Mouse (Mus musculus): ENCODE measurements around the gene Med27.

Med27 gene

GRCm38 (mm10) chr2:29558561-29558960 lies 211.9 kb downstream of the Med27 start:
- no peak for DNase-seq (ENCODE audit: extremely low read depth, low read depth, low spot score)

GRCm38 (mm10) chr2:29559955-29560354 lies 213.3 kb downstream of the Med27 start:
- no peak for DNase-seq (ENCODE audit: extremely low read depth, low read depth, low spot score)

GRCm38 (mm10) chr2:29561468-29561867 lies 214.8 kb downstream of the Med27 start:
- DNase-seq (ENCODE audit: extremely low read depth, low read depth, low spot score), result no peak

- no peak for DNase-seq (ENCODE audit: extremely low read depth, low read depth, low spot score)
Observed at GRCm38 (mm10) chr2:29563986-29564385, 217.4 kb downstream of the Med27 start.

GRCm38 (mm10) chr2:29565570-29566433 lies 219.2 kb downstream of the Med27 start:
- DNase-seq (ENCODE audit: extremely low read depth, low read depth, low spot score), result no peak

- no peak for DNase-seq (ENCODE audit: extremely low read depth, low read depth, low spot score)
Observed at GRCm38 (mm10) chr2:29571921-29572700, 225.5 kb downstream of the Med27 start.

GRCm38 (mm10) chr2:29572811-29573427 lies 226.3 kb downstream of the Med27 start:
- no peak for DNase-seq (ENCODE audit: extremely low read depth, low read depth, low spot score)

- no peak for DNase-seq (ENCODE audit: extremely low read depth, low read depth, low spot score)
Observed at GRCm38 (mm10) chr2:29573591-29573990, 227.0 kb downstream of the Med27 start.

- no peak for DNase-seq (ENCODE audit: extremely low read depth, low read depth, low spot score)
Observed at GRCm38 (mm10) chr2:29574187-29574586, 227.6 kb downstream of the Med27 start.
